Mouse (Mus musculus): ENCODE results near the gene Wfdc13. TPM values are rescaled to one million over a fixed set of nuclear protein-coding genes. Genes with fewer than 3 reads are reported as not detected.

The Wfdc13 gene
- polyA plus RNA-seq (2015; fragmentation: Nextera tagmentation; extraction: Ambion mirVana), result not detected in 2 replicates

DNA sequence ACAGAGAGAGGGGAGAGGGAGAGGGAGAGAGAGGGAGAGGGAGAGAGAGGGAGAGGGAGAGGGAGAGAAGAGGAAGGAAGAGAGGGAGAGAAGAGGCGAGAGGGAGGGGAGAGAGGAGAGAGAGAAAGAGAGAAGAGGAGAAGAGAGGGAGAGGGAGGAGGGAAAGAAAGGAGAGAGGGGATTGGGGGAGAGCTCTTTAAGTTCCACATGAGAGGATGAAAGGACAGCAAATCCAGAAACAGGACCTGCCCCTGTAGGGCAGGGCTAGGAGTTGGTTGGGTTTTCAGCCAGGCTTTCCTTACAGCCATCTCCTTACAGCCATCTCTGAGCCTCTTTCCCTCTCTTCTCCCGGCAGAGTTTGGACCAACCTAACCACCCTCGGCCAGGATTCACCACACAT, at the start of gene Wfdc13:
Gene Wfdc13, plus strand, starts transcription at position 301 of the 400 bp plus-strand sequence.
- Histone ChIP-seq H3K27me3 (no peaks in the 10 kb centered on the region), H3K4me2 (no peak within 1 kb of the TSS), H3K36me3 (no peaks in the 10 kb centered on the region), H3K9ac (no peak within 1 kb of the TSS), H3K27ac (replicated peaks) (no peak within 1 kb of the TSS), H3K4me3 (no peak within 1 kb of the TSS), H3K9me3 (no peaks in the 10 kb centered on the region), H3K4me1 (replicated peaks) (no peaks in the 10 kb centered on the region)
- ATAC-seq (ENCODE audit: low FRiP score, low read depth), result no peak
- 64% methylated on average over 3 of the region's 3 CpGs for WGBS

- H3K27me3 ChIP-seq, result no peaks in the 10 kb centered on the region
- no peaks in the 10 kb centered on the region for H3K4me1 ChIP-seq (replicated peaks)
- H3K9ac ChIP-seq, result no peak overlapping the region
- no peaks in the 10 kb centered on the region for H3K9me3 ChIP-seq
- no peak overlapping the region for H3K27ac ChIP-seq (replicated peaks)
- 79% methylated on average over 9 of the region's 9 CpGs for WGBS
- ATAC-seq (ENCODE audit: low FRiP score, low read depth), result no peak
- no peaks in the 10 kb centered on the region for H3K36me3 ChIP-seq
- no peak overlapping the region for H3K4me3 ChIP-seq
- H3K4me2 ChIP-seq, result no peak overlapping the region
Measured at GRCm38 (mm10) chr2:164635266-164635665, 49.6 kb upstream of the Wfdc13 start.

- Histone ChIP-seq H3K27ac (replicated peaks) (no peak within 1 kb of the TSS), H3K27me3 (no peaks in the 10 kb centered on the region), H3K9me3 (no peaks in the 10 kb centered on the region), H3K36me3 (no peaks in the 10 kb centered on the region), H3K4me1 (replicated peaks) (no peaks in the 10 kb centered on the region), H3K4me3 (no peak within 1 kb of the TSS), H3K9ac (no peak within 1 kb of the TSS), H3K4me2 (no peak within 1 kb of the TSS)
- ATAC-seq (ENCODE audit: low FRiP score, low read depth), result no peak
- WGBS, result 90% methylated on average over 3 of the region's 3 CpGs
Measured at GRCm38 (mm10) chr2:164638696-164639095, 46.2 kb upstream of the Wfdc13 start, which contains the start of gene Wfdc16. Gene Wfdc16, minus strand, starts transcription at chr2:164638796.

DNA sequence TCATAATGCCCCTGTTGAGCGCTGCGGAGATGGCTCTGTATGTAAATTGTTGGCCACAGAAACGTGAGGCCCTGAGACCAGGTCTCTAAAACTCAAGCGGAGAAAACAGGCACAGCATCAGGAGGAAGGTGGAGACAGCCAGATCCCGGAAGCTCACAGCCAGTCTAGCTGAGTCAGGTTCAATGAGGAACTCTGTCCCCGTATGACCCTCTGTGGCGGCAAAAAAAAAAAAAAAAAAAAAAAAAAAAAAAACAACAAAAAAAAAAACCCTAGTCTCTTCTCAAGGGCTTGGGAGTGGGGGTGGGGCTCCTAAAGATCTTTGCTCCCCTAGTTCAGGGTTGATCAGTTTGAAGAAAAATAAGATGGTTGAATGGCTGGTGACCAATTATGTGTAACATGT, 43.8 kb upstream of the Wfdc13 start:
- no peak for ATAC-seq (ENCODE audit: low FRiP score, low read depth)
- no peak overlapping the region for H3K4me2 ChIP-seq
- WGBS, result 75% methylated on average over 7 of the region's 7 CpGs
- no peaks in the 10 kb centered on the region for H3K27me3 ChIP-seq
- H3K4me3 ChIP-seq, result no peak overlapping the region
- H3K4me1 ChIP-seq (replicated peaks), result no peaks in the 10 kb centered on the region
- no peak overlapping the region for H3K27ac ChIP-seq (replicated peaks)
- H3K9ac ChIP-seq, result no peak overlapping the region
- H3K36me3 ChIP-seq, result no peaks in the 10 kb centered on the region
- H3K9me3 ChIP-seq, result no peaks in the 10 kb centered on the region

GRCm38 (mm10) chr2:164641881-164642673, 42.8 kb upstream of the Wfdc13 start:
- Histone ChIP-seq H3K4me2 (no peak overlapping the region), H3K9ac (no peak overlapping the region), H3K27ac (replicated peaks) (no peak overlapping the region), H3K4me1 (replicated peaks) (no peaks in the 10 kb centered on the region), H3K9me3 (no peaks in the 10 kb centered on the region), H3K4me3 (no peak overlapping the region), H3K36me3 (no peaks in the 10 kb centered on the region), H3K27me3 (no peaks in the 10 kb centered on the region)
- 72% methylated on average over 13 of the region's 13 CpGs for WGBS
- no peak for ATAC-seq (ENCODE audit: low FRiP score, low read depth)

GRCm38 (mm10) chr2:164655858-164656257, 29.0 kb upstream of the Wfdc13 start, which contains the start of gene Wfdc10:
Gene Wfdc10, plus strand, starts transcription at chr2:164656046.
- H3K27me3 ChIP-seq, result no peaks in the 10 kb centered on the region
- no peaks in the 10 kb centered on the region for H3K4me1 ChIP-seq (replicated peaks)
- H3K4me3 ChIP-seq, result no peak within 1 kb of the TSS
- ATAC-seq (ENCODE audit: low FRiP score, low read depth), result no peak
- no peak within 1 kb of the TSS for H3K27ac ChIP-seq (replicated peaks)
- H3K9me3 ChIP-seq, result no peaks in the 10 kb centered on the region
- WGBS, result 21% methylated on average over 11 of the region's 11 CpGs
- no peak within 1 kb of the TSS for H3K9ac ChIP-seq
- no peaks in the 10 kb centered on the region for H3K36me3 ChIP-seq
- no peak within 1 kb of the TSS for H3K4me2 ChIP-seq

GRCm38 (mm10) chr2:164656483-164656882, 28.4 kb upstream of the Wfdc13 start, which contains the start of gene Wfdc9:
Gene Wfdc9, minus strand, starts transcription at chr2:164656583.
- no peak within 1 kb of the TSS for H3K9ac ChIP-seq
- no peak for ATAC-seq (ENCODE audit: low FRiP score, low read depth)
- no peak within 1 kb of the TSS for H3K4me2 ChIP-seq
- no peak within 1 kb of the TSS for H3K4me3 ChIP-seq
- 86% methylated on average over 9 of the region's 9 CpGs for WGBS
- no peaks in the 10 kb centered on the region for H3K27me3 ChIP-seq
- no peaks in the 10 kb centered on the region for H3K4me1 ChIP-seq (replicated peaks)
- no peak within 1 kb of the TSS for H3K27ac ChIP-seq (replicated peaks)
- H3K36me3 ChIP-seq, result no peaks in the 10 kb centered on the region
- H3K9me3 ChIP-seq, result no peaks in the 10 kb centered on the region

GRCm38 (mm10) chr2:164664851-164665250, 20.1 kb upstream of the Wfdc13 start:
- 90% methylated on average over 7 of the region's 7 CpGs for WGBS
- H3K4me1 ChIP-seq (replicated peaks), result no peaks in the 10 kb centered on the region

GRCm38 (mm10) chr2:164670261-164670660, 14.6 kb upstream of the Wfdc13 start:
- Histone ChIP-seq H3K36me3 (no peaks in the 10 kb centered on the region), H3K9me3 (no peaks in the 10 kb centered on the region), H3K4me2 (no peak overlapping the region), H3K4me1 (replicated peaks) (no peaks in the 10 kb centered on the region), H3K9ac (no peak overlapping the region), H3K4me3 (no peak overlapping the region), H3K27ac (replicated peaks) (no peak overlapping the region), H3K27me3 (no peaks in the 10 kb centered on the region)
- ATAC-seq (ENCODE audit: low FRiP score, low read depth), result no peak
- 89% methylated on average over 5 of the region's 5 CpGs for WGBS

More at GRCm38 (mm10) chr2:164664851-164665250, 20.1 kb upstream of the Wfdc13 start:
- H3K9ac ChIP-seq, result no peak overlapping the region
- H3K4me3 ChIP-seq, result no peak overlapping the region
- no peaks in the 10 kb centered on the region for H3K36me3 ChIP-seq
- no peak for ATAC-seq (ENCODE audit: low FRiP score, low read depth)
- H3K9me3 ChIP-seq, result no peaks in the 10 kb centered on the region
- no peaks in the 10 kb centered on the region for H3K27me3 ChIP-seq
- H3K4me2 ChIP-seq, result no peak overlapping the region
- no peak overlapping the region for H3K27ac ChIP-seq (replicated peaks)

DNA sequence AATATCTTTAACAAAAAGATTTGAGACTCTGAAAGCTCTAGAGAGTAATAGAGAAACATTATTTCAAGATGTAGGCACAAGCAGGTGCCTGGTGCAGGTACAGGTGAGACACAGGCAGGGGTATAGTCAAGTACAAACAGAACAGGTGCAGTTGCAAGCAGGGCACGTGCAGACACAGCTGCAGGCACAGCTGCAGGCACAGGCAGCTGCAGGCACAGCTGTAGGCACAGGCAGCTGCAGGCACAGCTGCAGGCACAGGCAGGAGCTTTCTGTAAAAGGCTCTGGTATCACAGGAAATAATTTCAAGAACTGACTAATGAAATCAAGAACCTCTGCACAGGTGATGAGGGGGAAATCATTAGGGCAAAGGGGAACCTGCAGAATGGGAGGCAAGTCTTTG, 14.0 kb upstream of the Wfdc13 start:
- no peak overlapping the region for H3K27ac ChIP-seq (replicated peaks)
- H3K4me2 ChIP-seq, result no peak overlapping the region
- H3K9ac ChIP-seq, result no peak overlapping the region
- H3K9me3 ChIP-seq, result no peaks in the 10 kb centered on the region
- ATAC-seq (ENCODE audit: low FRiP score, low read depth), result no peak
- 15% methylated on average over 1 of the region's 1 CpGs for WGBS
- H3K4me1 ChIP-seq (replicated peaks), result no peaks in the 10 kb centered on the region
- H3K4me3 ChIP-seq, result no peak overlapping the region
- H3K27me3 ChIP-seq, result no peaks in the 10 kb centered on the region
- H3K36me3 ChIP-seq, result no peaks in the 10 kb centered on the region

- no peak for ATAC-seq (ENCODE audit: low FRiP score, low read depth)
- Histone ChIP-seq H3K9me3 (no peaks in the 10 kb centered on the region), H3K9ac (no peak within 1 kb of the TSS), H3K27me3 (no peaks in the 10 kb centered on the region), H3K4me1 (replicated peaks) (peaks cover 6% of the 10 kb centered on the region), H3K4me3 (no peak within 1 kb of the TSS), H3K27ac (replicated peaks) (no peak within 1 kb of the TSS), H3K4me2 (no peak within 1 kb of the TSS), H3K36me3 (no peaks in the 10 kb centered on the region)
- 81% methylated on average over 7 of the region's 7 CpGs for WGBS
Measured at GRCm38 (mm10) chr2:164673987-164674386, 10.9 kb upstream of the Wfdc13 start, which contains the start of gene Wfdc11. Gene Wfdc11, minus strand, starts transcription at chr2:164674087.

DNA sequence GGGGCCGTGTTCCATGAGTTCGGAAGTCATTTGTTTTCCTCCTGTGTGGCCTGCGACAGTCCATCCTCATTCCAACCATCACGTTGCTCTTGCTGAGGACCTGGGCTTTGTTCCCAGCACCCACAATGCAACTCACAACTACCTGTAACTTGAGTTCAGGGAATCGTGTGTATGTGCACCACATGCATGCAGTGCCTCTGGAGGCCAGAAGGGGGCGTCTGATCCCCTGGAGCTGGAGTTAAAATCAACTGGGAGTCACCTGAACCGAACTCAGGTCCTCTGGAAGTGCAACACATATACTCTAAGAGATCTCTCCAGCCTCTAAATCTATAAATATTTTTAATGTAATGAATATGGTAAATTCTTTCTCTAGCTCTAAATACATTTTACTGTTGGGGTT, 8.8 kb upstream of the Wfdc13 start:
- Histone ChIP-seq H3K9ac (no peak overlapping the region), H3K4me3 (no peak overlapping the region), H3K27me3 (no peaks in the 10 kb centered on the region), H3K4me1 (replicated peaks) (peaks cover 9% of the 10 kb centered on the region), H3K27ac (replicated peaks) (no peak overlapping the region), H3K36me3 (no peaks in the 10 kb centered on the region), H3K4me2 (no peak overlapping the region), H3K9me3 (no peaks in the 10 kb centered on the region)
- no peak for ATAC-seq (ENCODE audit: low FRiP score, low read depth)
- 80% methylated on average over 7 of the region's 7 CpGs for WGBS

Measured in hindbrain, embryonic 15.5 days (tissue).